ENCODE assay signal across 28 mouse cellular contexts in genomic region chr8:123445981-123446380, GRCm38 (mm10). TPM values are rescaled to one million over a fixed set of nuclear protein-coding genes. Genes with fewer than 3 reads are reported as not detected.
DNase-seq lines count a peak whose midpoint lies in the region; ATAC-seq and TF ChIP-seq lines count a peak whose summit lies in the region.
"Had no signal": no experiment of that assay in that cellular context is flagged by ENCODE, and none has a peak within 500 bp of the region (broad histone marks: within the 10 kb centered on the region; RNA-seq: fewer than 3 reads in every experiment).

No protein-coding gene starts in this region.

- no peaks in the 10 kb centered on the region; the same call in 1 of the 2 replicates for H3K36me3 ChIP-seq in heart, embryonic 11.5 days (ENCODE audit: control insufficient read depth, insufficient read depth, low read length)
- no peaks in the 10 kb centered on the region for H3K36me3 ChIP-seq in intestine, postnatal 0 days (ENCODE audit: control insufficient read depth, insufficient read depth)
- no peaks in the 10 kb centered on the region for H3K36me3 ChIP-seq in intestine, embryonic 16.5 days (ENCODE audit: control insufficient read depth, insufficient read depth, low read length)
- peaks cover 49% of the 10 kb centered on the region for H3K36me3 ChIP-seq in megakaryocyte, embryonic 14.5 days (replicated peaks; ENCODE audit: low read length)

- H3K9me3 ChIP-seq in heart, embryonic 11.5 days (replicated peaks; ENCODE audit: control insufficient read depth, low read length), result no peaks in the 10 kb centered on the region
- no peaks in the 10 kb centered on the region for H3K9me3 ChIP-seq in intestine, postnatal 0 days (ENCODE audit: control insufficient read depth)
- H3K9me3 ChIP-seq in intestine, embryonic 16.5 days (ENCODE audit: control insufficient read depth, low read length), result no peaks in the 10 kb centered on the region
- H3K9me3 ChIP-seq in megakaryocyte, embryonic 14.5 days, result no peaks in the 10 kb centered on the region
- H3K9me3 ChIP-seq: limb, embryonic 10.5 days; liver, embryonic 15.5 days; lung, embryonic 15.5 days; midbrain, embryonic 10.5 days had no signal

- no peak overlapping the region for H3K9ac ChIP-seq in heart, embryonic 11.5 days (ENCODE audit: low read depth, low read length)
- no peak overlapping the region for H3K9ac ChIP-seq in intestine, postnatal 0 days (ENCODE audit: low read depth, low read length)
- no peak overlapping the region for H3K9ac ChIP-seq in intestine, embryonic 16.5 days (ENCODE audit: low read depth, low read length)
- H3K9ac ChIP-seq: forebrain, postnatal 0 days; liver, embryonic 15.5 days; lung, embryonic 15.5 days had no signal

- no peak for DNase-seq in heart, adult 9 months (ENCODE audit: low spot score in 2 of 2)
- DNase-seq in right cerebral cortex, adult 18-20 months, result no peak
- DNase-seq in urinary bladder, postnatal 14 days (ENCODE audit: low spot score), result no peak
- DNase-seq: adrenal gland, postnatal 36 days; cerebellum, adult 9-10 months; forebrain, postnatal 0 days; gastrocnemius, postnatal 14 days; liver; lung, postnatal 4 days; right cerebral cortex, postnatal 4 days; thymus, postnatal 25 days had no signal

- H3K27ac ChIP-seq in heart, embryonic 11.5 days (ENCODE audit: low read depth, low read length), result peak overlapping the region; percentile 29; the same call in 1 of the 2 replicates
- H3K27ac ChIP-seq in intestine, postnatal 0 days (ENCODE audit: low read depth, low read length), result no peak overlapping the region
- no peak overlapping the region for H3K27ac ChIP-seq in intestine, embryonic 16.5 days (ENCODE audit: low read length)
- H3K27ac ChIP-seq: hindbrain, postnatal 0 days; layer of hippocampus, adult 2 months; limb, embryonic 10.5 days; liver, embryonic 15.5 days; lung, embryonic 15.5 days; midbrain, embryonic 10.5 days had no signal

- H3K4me3 ChIP-seq in heart, embryonic 11.5 days (ENCODE audit: low read depth, low read length), result no peak overlapping the region
- H3K4me3 ChIP-seq in intestine, postnatal 0 days (ENCODE audit: low read depth, low read length), result no peak overlapping the region
- no peak overlapping the region for H3K4me3 ChIP-seq in intestine, embryonic 16.5 days (ENCODE audit: low read length)
- H3K4me3 ChIP-seq in megakaryocyte, embryonic 14.5 days (replicated peaks), result peak overlapping the region; percentile 17
- H3K4me3 ChIP-seq: layer of hippocampus, adult 2 months; limb, embryonic 10.5 days; liver, embryonic 15.5 days; lung, embryonic 15.5 days; midbrain, embryonic 10.5 days had no signal

- H3K27me3 ChIP-seq in heart, embryonic 11.5 days (ENCODE audit: control insufficient read depth, insufficient read depth, low read length), result no peaks in the 10 kb centered on the region
- no peaks in the 10 kb centered on the region for H3K27me3 ChIP-seq in intestine, postnatal 0 days (replicated peaks; ENCODE audit: control insufficient read depth, insufficient read depth, low read length)
- H3K27me3 ChIP-seq in intestine, embryonic 16.5 days (replicated peaks; ENCODE audit: control insufficient read depth, insufficient read depth, low read length), result no peaks in the 10 kb centered on the region
- no peaks in the 10 kb centered on the region for H3K27me3 ChIP-seq in megakaryocyte, embryonic 14.5 days (replicated peaks)
- H3K27me3 ChIP-seq: liver, embryonic 15.5 days; lung, embryonic 15.5 days had no signal

- peaks cover 22% of the 10 kb centered on the region for H3K4me1 ChIP-seq in heart, embryonic 11.5 days (ENCODE audit: control insufficient read depth, insufficient read depth, low read length)
- no peaks in the 10 kb centered on the region for H3K4me1 ChIP-seq in intestine, postnatal 0 days (replicated peaks; ENCODE audit: control insufficient read depth, insufficient read depth, low read length)
- peaks cover 9% of the 10 kb centered on the region for H3K4me1 ChIP-seq in intestine, embryonic 16.5 days (ENCODE audit: control insufficient read depth, insufficient read depth, low read length)
- peaks cover 87% of the 10 kb centered on the region for H3K4me1 ChIP-seq in megakaryocyte, embryonic 14.5 days

- WGBS in heart, embryonic 11.5 days (ENCODE audit: insufficient replicate concordance), result 70% methylated on average over 10 of the region's 10 CpGs
- 70% methylated on average over 10 of the region's 10 CpGs for WGBS in intestine, postnatal 0 days
- 81% methylated on average over 10 of the region's 10 CpGs for WGBS in intestine, embryonic 16.5 days

- TF ChIP-seq CTCF in intestine, postnatal 0 days (IDR thresholded peaks at IDR 0.05; ENCODE audit: low read depth), result no peak

- no peak overlapping the region for H3K4me2 ChIP-seq in heart, embryonic 11.5 days
- H3K4me2 ChIP-seq in intestine, postnatal 0 days (replicated peaks; ENCODE audit: low read depth), result no peak overlapping the region
- no peak overlapping the region for H3K4me2 ChIP-seq in intestine, embryonic 16.5 days (ENCODE audit: low read depth, low read length)
- H3K4me2 ChIP-seq: liver, embryonic 15.5 days; lung, embryonic 15.5 days had no signal

- no peak for ATAC-seq in heart, embryonic 11.5 days (replicated peaks; ENCODE audit: insufficient number of reproducible peaks, low FRiP score, low TSS enrichment)
- ATAC-seq in intestine, postnatal 0 days, result peak; percentile 66
- ATAC-seq in intestine, embryonic 16.5 days, result no peak
- ATAC-seq in megakaryocyte, adult 5-6 weeks (ENCODE audit: poor library complexity, severe bottlenecking), result no peak
- ATAC-seq: CD4-positive, CD25-positive, alpha-beta regulatory T cell, adult 4 months; forebrain, postnatal 0 days; hindbrain, postnatal 0 days; midbrain, embryonic 16.5 days had no signal

RNA-seq across cellular contexts. Expression of gene Def8, which starts 22.7 kb away (rescaled TPM):
- 32.2 and 36.1 TPM in 2 replicates for polyA plus RNA-seq in heart, embryonic 11.5 days (2014; fragmentation: Nextera tagmentation; extraction: Ambion mirVana)
- polyA plus RNA-seq in intestine, postnatal 0 days (2015; fragmentation: Nextera tagmentation; extraction: Ambion mirVana), result 16.6 and 18.4 TPM in 2 replicates
- polyA plus RNA-seq in intestine, embryonic 16.5 days (2015; fragmentation: Nextera tagmentation; extraction: Ambion mirVana), result 26.5 and 27.4 TPM in 2 replicates
- polyA plus RNA-seq in megakaryocyte, embryonic 14.5 days (2012; ENCODE audit: insufficient read depth, low replicate concordance), result 20.7 and 47.5 TPM in 2 replicates
- total RNA-seq in megakaryocyte, adult 5-6 weeks (2015), result 15.2 and 19.6 TPM in 2 replicates
- total RNA-seq in megakaryocyte, adult 5-6 weeks (2017), result 24.9 and 27.3 TPM in 2 replicates

RNA-seq across cellular contexts. Expression of gene Afg3l1, which starts 31.7 kb away (rescaled TPM):
- 29.8 and 32.9 TPM in 2 replicates for polyA plus RNA-seq in heart, embryonic 11.5 days (2014; fragmentation: Nextera tagmentation; extraction: Ambion mirVana)
- 30.8 and 34.7 TPM in 2 replicates for polyA plus RNA-seq in intestine, postnatal 0 days (2015; fragmentation: Nextera tagmentation; extraction: Ambion mirVana)
- polyA plus RNA-seq in intestine, embryonic 16.5 days (2015; fragmentation: Nextera tagmentation; extraction: Ambion mirVana), result 45.3 and 48.7 TPM in 2 replicates
- polyA plus RNA-seq in megakaryocyte, embryonic 14.5 days (2012; ENCODE audit: insufficient read depth, low replicate concordance), result 8.8 and 20.1 TPM in 2 replicates
- total RNA-seq in megakaryocyte, adult 5-6 weeks (2015), result 10.4 and 11.7 TPM in 2 replicates
- 12.2 and 13.3 TPM in 2 replicates for total RNA-seq in megakaryocyte, adult 5-6 weeks (2017)

RNA-seq across cellular contexts. Expression of gene Tubb3, which starts 34.8 kb away (rescaled TPM):
- polyA plus RNA-seq in heart, embryonic 11.5 days (2014; fragmentation: Nextera tagmentation; extraction: Ambion mirVana), result 13.6 and 13.8 TPM in 2 replicates
- polyA plus RNA-seq in intestine, postnatal 0 days (2015; fragmentation: Nextera tagmentation; extraction: Ambion mirVana), result 22.5 and 23.9 TPM in 2 replicates
- polyA plus RNA-seq in intestine, embryonic 16.5 days (2015; fragmentation: Nextera tagmentation; extraction: Ambion mirVana), result 45.6 and 52.6 TPM in 2 replicates
- polyA plus RNA-seq in megakaryocyte, embryonic 14.5 days (2012; ENCODE audit: insufficient read depth, low replicate concordance), result 123 and 178 TPM in 2 replicates
- total RNA-seq in megakaryocyte, adult 5-6 weeks (2015), result 0.89 and 1.0 TPM in 2 replicates
- total RNA-seq in megakaryocyte, adult 5-6 weeks (2017), result 0.37 and 1.2 TPM in 2 replicates

RNA-seq across cellular contexts. Expression of gene Mc1r, which starts 39.1 kb away (rescaled TPM):
- 0.06 TPM in 1 of 2 replicates, not detected in the other for polyA plus RNA-seq in heart, embryonic 11.5 days (2014; fragmentation: Nextera tagmentation; extraction: Ambion mirVana)
- polyA plus RNA-seq in intestine, postnatal 0 days (2015; fragmentation: Nextera tagmentation; extraction: Ambion mirVana), result not detected in 2 replicates
- not detected in 2 replicates for polyA plus RNA-seq in intestine, embryonic 16.5 days (2015; fragmentation: Nextera tagmentation; extraction: Ambion mirVana)
- 1.1 TPM in 1 of 2 replicates, not detected in the other for polyA plus RNA-seq in megakaryocyte, embryonic 14.5 days (2012; ENCODE audit: insufficient read depth, low replicate concordance)
- not detected in 2 replicates for total RNA-seq in megakaryocyte, adult 5-6 weeks (2015)
- not detected in 2 replicates for total RNA-seq in megakaryocyte, adult 5-6 weeks (2017)
- total RNA-seq: adrenal gland, postnatal 36 days; common myeloid progenitor, adult 5-6 weeks; gastrocnemius, postnatal 14 days; heart, adult 18-20 months; hematopoietic stem cell, adult 5-6 weeks; hindbrain, postnatal 0 days; layer of hippocampus, adult 2 months had no signal
- polyA plus RNA-seq: embryonic facial prominence, embryonic 11.5 days; limb, embryonic 10.5 days; liver, embryonic 15.5 days; lung, embryonic 15.5 days had no signal
